Mouse (Mus musculus): Measurements from ENCODE around the gene Tmem202.

Gene Tmem202

GRCm38 (mm10) chr9:59533422-59533821 lies 6.2 kb downstream of the Tmem202 start:
- DNase-seq = no peak

DNA sequence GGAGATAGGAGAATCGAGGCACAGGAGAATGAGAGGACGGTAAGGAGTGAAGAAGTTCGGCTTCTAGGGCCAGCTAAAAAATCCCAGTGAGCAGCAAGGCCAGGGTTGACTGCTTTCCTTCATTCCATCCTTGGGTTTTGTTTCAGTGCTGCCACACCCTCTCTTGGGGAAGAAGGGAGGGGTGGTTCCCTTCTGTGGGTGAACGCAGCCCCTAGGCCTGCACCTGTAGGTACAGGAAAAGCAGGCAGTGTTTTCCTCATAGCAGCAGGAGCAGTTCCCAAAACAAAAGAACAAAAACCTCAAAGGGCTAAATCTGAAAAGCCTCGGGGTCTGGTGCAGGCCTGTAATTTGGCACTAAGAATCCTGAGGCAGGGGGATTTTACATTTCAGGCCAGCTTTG lies 8.0 kb downstream of the Tmem202 start:
- DNase-seq = no peak

GRCm38 (mm10) chr9:59528274-59528673 lies 11.4 kb downstream of the Tmem202 start:
- no peak for DNase-seq

DNA sequence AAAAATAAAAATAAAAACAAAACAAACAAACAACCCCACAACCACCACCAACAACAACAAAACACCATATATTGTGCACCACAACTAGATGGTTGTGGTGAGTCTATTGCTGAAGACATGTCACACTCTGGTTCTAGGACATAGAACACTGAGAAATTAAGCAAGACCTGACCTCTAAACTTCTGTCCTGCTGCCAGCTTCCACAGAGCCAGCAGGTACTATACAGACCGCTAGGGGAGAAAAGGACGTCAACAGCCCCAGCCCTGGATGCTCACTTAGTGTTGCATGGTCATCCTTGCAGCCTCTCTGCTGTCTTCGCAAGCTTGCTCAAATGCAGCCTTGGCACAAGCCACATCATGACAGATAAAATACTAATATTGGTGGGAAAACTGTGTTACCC lies 12.1 kb downstream of the Tmem202 start:
- DNase-seq = no peak

GRCm38 (mm10) chr9:59526727-59527126 lies 12.9 kb downstream of the Tmem202 start:
- no peak for DNase-seq

DNA sequence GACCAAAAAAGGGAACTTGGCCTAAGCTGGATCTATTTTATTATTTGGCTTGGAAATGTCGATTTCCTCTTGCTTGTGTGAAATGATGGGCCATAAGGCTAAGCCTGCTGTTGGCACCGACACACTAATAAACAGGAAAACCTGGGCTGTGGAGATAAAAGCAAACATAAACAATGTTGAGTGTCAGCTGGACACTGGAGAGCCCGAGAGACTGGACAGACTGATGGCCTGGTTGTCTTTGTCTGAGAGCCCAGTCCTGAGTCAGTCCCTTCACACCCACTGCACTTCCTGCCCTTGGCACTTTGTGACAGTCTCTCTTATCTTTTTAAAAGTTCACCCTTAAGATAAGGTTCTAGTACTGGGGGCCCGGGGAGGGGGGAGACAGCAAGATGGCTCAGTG lies 16.7 kb downstream of the Tmem202 start:
- DNase-seq = no peak

DNA sequence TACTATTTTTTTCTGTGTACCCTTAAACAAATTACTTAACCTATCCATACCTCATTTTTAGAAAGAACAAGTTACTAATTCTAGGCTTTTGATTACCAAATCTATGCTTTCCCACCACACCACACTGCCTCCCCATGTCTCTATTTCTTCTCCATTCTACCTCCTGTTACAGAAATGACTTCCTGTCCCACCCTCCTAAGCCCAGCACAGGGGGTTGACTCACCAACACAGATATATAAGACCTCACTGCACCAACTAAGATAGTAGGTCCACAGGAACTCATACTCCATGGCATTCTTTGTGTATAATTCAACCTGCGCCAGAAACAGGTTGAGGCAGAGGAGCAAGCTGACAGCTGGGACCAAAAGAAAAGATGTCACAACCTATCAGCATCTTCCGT lies 20.3 kb downstream of the Tmem202 start:
- no peak for DNase-seq

- DNase-seq = no peak
Observed at GRCm38 (mm10) chr9:59518976-59519375, 20.7 kb downstream of the Tmem202 start.

GRCm38 (mm10) chr9:59517127-59517526 lies 22.5 kb downstream of the Tmem202 start:
- DNase-seq = no peak

GRCm38 (mm10) chr9:59515069-59515468 lies 24.6 kb downstream of the Tmem202 start:
- no peak for DNase-seq

- no peak for DNase-seq
Observed at GRCm38 (mm10) chr9:59512381-59512780, 27.3 kb downstream of the Tmem202 start.

DNA sequence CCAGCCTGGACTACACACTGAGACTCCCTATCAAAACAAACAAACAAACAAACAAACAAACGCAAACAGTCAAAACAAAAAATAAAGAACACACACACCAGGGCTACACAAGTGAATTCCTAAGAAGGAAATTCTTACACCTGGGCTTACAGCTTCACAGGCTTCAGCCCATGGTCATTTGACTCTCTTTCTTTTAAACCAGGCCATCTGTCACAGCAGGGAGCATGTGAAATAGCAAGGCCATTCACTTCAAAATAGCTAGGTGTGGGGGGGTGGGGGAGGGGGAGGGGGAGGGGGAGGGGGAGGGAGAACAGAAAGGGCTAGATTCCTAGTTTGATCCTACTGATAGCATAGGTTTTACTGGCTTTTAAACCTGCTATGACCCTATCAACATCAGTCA lies 31.5 kb downstream of the Tmem202 start:
- DNase-seq = no peak

- no peak for DNase-seq
Observed at GRCm38 (mm10) chr9:59487331-59487730, 52.3 kb downstream of the Tmem202 start.

DNA sequence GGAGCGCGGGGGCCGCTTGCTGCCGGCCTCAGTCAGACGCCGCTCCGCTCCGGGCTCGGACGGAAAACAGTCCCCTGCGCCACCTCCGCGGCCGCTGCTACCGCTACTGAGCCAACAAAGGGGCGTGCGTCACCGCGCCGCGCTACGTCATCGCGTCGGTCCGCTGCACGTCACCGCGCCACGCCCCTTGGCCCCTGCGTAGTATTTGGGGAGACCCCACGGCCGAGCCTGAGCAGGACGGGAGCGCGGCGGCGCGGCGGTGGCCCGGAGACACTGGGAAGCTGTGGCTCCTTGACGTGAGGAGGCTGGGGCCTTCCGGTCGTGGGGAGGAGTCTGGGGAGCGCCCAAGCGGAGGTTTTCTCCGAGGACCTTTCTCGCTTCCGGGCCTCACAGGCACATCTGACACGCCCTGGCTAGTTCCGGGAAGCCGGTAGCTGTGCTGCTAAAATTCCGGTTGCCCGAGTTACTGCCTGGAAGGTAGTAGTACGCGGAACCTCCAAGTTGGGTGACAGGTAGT lies 53.0 kb downstream of the Tmem202 start, which contains the start of gene Arih1:
Arih1 (minus strand) TSS at position 70 of the 517 bp plus-strand sequence.
- DNase-seq = peak; percentile 99

DNA sequence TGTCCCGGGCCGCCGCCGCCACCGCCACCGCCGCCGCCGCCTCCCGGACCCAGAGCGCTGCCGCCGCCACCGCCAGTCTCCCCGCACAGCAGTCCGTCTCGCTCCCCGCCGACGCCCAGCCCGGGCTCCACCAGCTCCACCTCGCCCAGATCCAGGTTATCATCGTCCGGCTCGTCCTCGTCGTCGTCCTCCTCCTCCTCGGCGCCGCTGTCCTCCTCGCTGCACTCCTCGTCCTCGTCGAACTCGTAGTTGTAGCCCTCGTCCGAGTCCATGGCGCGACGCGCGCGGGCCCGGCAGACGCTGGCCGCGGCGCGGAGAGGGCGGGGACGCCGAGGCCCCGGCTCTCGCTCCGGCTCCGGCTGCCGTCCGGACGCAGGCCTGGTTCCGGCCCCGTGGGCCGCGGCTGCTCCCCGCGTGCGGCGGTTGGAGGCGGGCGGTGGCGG lies 53.5 kb downstream of the Tmem202 start:
- no peak for DNase-seq

DNA sequence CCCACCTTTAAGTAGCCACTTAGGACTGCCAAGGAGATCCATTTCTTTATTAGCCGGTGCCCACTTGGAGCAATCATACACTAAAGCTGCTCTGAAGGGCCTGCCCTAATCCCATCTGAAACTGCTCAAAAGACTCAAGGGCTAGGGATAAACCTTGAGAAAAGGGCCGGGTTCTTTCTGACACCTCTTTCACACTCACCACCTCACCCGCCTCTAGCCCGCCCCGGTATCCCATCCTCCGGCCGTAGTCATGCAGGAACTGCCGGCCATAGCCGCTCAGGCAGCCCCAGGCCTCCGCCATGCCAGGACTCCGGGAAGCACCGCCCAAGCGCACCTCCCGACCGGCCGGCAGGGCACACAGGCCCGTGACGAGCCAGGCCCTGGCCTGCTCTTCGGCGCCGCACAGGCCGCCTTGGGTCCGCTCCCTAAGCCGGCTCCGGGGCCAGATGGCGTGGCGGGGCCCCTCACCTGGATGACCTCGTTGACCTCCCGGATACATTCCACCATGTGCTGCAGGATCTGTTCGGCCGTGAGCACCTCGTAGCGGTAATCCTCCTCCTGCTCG lies 54.1 kb downstream of the Tmem202 start:
- peak; percentile 74 for DNase-seq

DNA sequence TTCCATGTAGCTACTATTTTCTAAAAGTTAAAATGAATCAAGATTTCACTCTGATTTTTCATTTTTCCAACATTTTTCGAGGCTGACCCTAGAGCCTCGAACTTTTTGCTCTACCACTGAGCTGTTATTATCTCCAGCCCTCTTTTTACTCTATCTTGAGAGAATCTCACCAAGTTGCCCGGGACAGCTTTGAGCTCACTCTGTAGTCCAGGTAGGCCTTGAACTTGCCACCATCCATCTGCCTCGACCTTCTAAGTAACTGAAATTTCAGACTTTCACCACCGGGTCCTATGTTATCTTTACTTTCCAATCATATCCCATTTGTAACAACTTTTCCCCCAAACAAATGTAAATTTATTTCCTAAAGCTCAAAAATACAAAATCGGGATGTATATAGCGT lies 54.9 kb downstream of the Tmem202 start:
- no peak for DNase-seq

DNA sequence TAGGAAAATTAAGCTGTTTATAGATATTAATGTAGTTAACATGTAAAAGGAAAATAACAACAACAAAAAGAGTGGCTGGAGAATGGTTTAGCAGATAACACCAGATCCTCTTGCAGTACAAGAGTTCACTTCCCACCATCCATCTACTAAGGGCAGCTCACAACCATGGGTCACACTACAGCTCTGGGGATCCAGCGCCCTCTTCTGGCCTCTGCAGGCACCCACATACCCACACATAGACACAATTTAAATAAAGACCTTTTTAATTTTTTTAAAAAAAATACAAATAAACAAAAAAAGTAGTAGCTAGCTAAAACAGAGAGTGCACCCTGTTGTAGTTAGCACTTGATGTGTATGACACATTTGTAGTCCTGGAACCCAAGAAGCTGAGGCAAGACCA lies 57.2 kb downstream of the Tmem202 start:
- no peak for DNase-seq

- DNase-seq = no peak
Observed at GRCm38 (mm10) chr9:59476617-59477016, 63.0 kb downstream of the Tmem202 start.

GRCm38 (mm10) chr9:59474838-59475237 lies 64.8 kb downstream of the Tmem202 start:
- no peak for DNase-seq

DNA sequence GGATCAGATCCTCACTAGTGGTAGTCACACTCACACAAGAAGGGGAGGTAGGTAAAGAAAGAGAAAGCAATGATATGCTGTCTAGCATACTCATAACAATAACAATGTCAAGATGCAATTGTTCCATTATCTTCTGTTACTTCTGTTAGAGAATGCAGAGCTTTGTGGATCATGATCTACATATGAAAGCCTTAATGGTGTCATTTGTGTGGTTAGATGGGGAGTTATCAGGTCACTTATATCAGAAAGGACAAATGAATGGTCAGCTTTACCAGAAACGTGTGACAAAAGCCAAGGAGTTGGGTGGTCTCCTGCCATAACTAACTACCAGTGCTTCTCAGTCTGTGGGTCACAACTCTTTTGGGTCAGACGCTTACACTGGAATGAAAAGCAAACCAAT lies 66.5 kb downstream of the Tmem202 start:
- DNase-seq = no peak

DNA sequence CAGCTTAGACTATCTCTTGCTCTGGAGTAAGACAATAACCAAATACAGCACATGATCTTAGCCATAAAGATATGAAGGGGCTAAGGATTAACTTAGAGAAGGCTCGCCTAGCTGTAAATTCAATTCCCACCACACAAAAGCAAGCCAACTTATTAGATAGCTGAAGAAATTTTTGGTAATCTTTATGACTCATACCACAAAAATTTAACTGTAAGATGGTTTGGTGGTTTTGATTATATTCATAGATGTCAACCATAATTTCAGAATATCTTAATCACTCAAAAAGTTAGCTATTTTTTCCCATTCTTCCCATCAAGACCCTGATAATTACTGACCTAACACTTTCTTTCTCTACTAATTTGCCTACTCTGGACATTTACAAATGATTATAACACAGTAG lies 70.2 kb downstream of the Tmem202 start:
- DNase-seq = no peak
